Mouse (Mus musculus) heart, embryonic 16.5 days (tissue): ENCODE results near the gene Medag. TPM values are rescaled to one million over a fixed set of nuclear protein-coding genes. Genes with fewer than 3 reads are reported as not detected.

ENCODE experiments used
- ATAC-seq: fragments of 200-750 bp; cut with Nextera tagmentation; replicated peaks from 2 replicates; pipeline ENCODE4 v1.8.0; 2017; ENCODE audit warnings: moderate number of reproducible peaks; ENCODE audit not compliant: insufficient read depth, low FRiP score; ENCODE audit errors: extremely low read depth
- H3K27ac ChIP-seq: fragments of 300-500 bp; sonication (generic); 2 replicates; pipeline ENCODE4 v1.5.1; 2014; ENCODE audit warnings: mild to moderate bottlenecking, low read length, control low read depth, moderate library complexity
- H3K27me3 ChIP-seq: fragments of 300-500 bp; sonication (generic); 2 replicates; pipeline ENCODE4 v1.6.1; 2014; ENCODE audit warnings: low read length, mixed read lengths; ENCODE audit not compliant: control insufficient read depth, insufficient read depth
- H3K36me3 ChIP-seq: fragments of 300-500 bp; sonication (generic); 2 replicates; pipeline ENCODE4 v1.6.1; 2014; ENCODE audit not compliant: control insufficient read depth, insufficient read depth
- H3K4me1 ChIP-seq: fragments of 300-500 bp; sonication (generic); 2 replicates; pipeline ENCODE4 v1.6.1; 2014; ENCODE audit warnings: low read length, mixed read lengths; ENCODE audit not compliant: control insufficient read depth, insufficient read depth
- H3K4me2 ChIP-seq: fragments of 300-500 bp; sonication (generic); 2 replicates; pipeline ENCODE4 v1.6.1; 2014; ENCODE audit warnings: low read depth, mild to moderate bottlenecking, control low read depth, low read length
- H3K4me3 ChIP-seq: fragments of 300-500 bp; sonication (generic); 2 replicates; pipeline ENCODE4 v1.5.1; 2014; ENCODE audit warnings: mild to moderate bottlenecking, control low read depth, low read length
- H3K9ac ChIP-seq: fragments of 300-500 bp; sonication (generic); 2 replicates; pipeline ENCODE4 v1.6.1; 2014; ENCODE audit warnings: low read length, control low read depth
- H3K9me3 ChIP-seq: fragments of 300-500 bp; sonication (generic); replicated peaks from 2 replicates; pipeline ENCODE4 v1.6.1; 2016; ENCODE audit warnings: low read length; ENCODE audit not compliant: control insufficient read depth
- WGBS: fragments of 180-500 bp; shearing (Covaris S2); extraction: QIAGEN DNeasy Blood & Tissue Kit; methylation state at CpG from one replicate; pipeline ENCODE4 v1.1.7; 2014; 5-methylcytosine and 5-hydroxymethylcytosine counted together
- polyA plus RNA-seq: library from polyadenylated mRNA; unstranded; fragments of >200 nt; fragmentation: Nextera tagmentation; extraction: Ambion mirVana; gene quantifications from 2 replicates; pipeline ENCODE4 v1.2.1, GENCODE M21; 2015

Gene Medag
- polyA plus RNA-seq, 1 experiment from 2014 or later, result 2.2 TPM

DNA sequence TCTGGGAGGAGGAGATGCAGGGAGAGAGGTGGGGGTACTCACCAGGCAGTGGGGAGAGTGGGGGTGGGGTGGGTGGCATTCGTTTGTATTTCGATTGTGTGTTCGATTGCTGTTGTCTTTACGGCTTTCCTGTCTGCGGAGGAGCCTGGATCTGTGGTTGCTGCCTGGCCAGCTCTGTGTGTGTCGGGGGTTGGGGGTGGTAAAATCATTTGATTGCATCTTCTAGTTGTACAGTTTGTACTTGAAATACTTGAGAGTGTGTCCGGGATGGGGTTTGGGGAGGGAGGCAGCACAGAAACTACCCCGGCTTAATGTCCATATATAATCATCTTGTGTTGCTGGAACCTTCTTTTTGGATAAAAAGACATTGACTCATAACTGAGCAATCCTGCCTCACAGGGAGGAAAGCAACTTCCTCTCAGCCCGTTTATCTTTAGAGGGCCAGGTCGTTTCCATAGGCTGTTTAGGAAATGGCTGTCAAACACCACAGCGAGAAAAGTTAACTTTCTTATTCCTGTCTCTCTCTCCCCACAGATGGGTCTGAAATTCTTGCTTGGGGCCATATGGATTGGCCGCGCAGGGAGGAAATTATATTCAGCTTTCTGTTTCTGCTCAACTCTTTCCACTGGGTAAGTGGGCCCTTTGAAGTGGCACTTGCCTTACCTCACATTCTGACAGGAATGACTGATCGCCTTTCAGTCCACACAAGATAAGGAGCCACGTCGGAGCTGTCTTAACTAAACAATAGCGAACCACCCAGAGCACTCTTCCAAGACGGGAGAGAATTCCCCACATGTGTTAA, 19.8 kb upstream of the Medag start:
- Histone ChIP-seq H3K27ac (peak overlapping the region; percentile 59), H3K9ac (no peak overlapping the region), H3K4me3 (no peak overlapping the region), H3K27me3 (no peaks in the 10 kb centered on the region), H3K4me1 (peaks cover 10% of the 10 kb centered on the region; the same call in 1 of the 2 replicates), H3K9me3 (peaks cover 2% of the 10 kb centered on the region; the same call in 1 of the 2 replicates), H3K36me3 (no peaks in the 10 kb centered on the region), H3K4me2 (peak overlapping the region; percentile 4)
- ATAC-seq, result no peak; the same call in 1 of the 2 replicates
- WGBS, result 11% methylated on average over 18 of the region's 18 CpGs

DNA sequence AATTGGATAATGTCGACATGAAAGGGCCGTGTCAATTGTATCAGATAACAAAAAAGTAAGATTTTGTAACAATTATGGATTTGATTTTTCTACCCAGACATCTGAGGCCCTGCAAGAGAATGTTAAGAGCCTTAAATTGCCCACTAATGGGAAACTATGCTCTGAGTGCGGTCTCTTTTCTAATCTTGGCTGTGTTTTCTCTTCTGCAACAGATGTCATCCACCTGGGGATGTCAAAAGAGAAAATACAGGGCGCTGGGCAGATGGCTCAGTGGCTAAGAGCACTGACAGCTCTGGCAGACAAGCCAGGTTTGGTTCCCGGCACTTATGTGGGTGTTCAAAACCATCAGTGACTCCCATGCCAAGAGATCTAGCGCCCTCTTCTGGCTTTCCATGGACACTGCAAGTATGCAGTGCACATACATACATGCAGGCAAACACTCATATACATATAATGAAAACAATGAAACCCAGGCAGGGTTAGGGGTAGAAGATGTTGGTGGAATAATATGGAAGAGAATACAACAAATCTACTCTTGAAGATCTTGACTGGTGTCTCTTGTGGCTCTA, 19.0 kb upstream of the Medag start:
- WGBS, result 46% methylated on average over 6 of the region's 6 CpGs
- Histone ChIP-seq H3K9me3 (peaks cover 2% of the 10 kb centered on the region; the same call in 1 of the 2 replicates), H3K9ac (no peak overlapping the region), H3K4me3 (no peak overlapping the region), H3K27ac (peak overlapping the region; percentile 59), H3K4me1 (peaks cover 10% of the 10 kb centered on the region; the same call in 1 of the 2 replicates), H3K4me2 (no peak overlapping the region), H3K27me3 (no peaks in the 10 kb centered on the region), H3K36me3 (no peaks in the 10 kb centered on the region)
- ATAC-seq, result no peak

DNA sequence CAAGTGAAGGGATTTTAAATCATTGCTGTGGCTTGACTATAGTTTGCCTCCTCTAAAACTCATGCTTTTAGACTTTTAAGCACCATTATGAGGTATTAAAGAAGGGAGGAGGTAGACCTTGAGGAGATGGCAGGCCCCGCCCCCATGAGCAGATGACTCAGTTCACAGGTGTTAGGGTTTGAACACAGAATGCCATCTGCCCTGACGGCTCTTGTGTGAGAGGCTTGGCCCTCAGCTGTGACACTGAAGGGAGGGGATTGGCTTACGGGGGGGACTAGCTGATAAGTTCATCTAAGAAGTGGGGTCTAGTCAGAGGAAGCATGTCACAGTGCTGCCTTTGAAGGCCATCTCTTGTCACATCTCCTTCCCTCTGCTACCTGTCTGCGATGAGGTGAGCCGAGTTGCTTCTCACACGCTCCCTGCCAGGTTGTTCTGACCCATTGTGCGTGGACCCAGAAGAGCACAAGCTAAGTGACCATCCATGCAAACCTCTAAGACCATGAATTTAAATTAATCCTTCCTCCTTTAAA, 10.0 kb upstream of the Medag start:
- no peaks in the 10 kb centered on the region for H3K4me1 ChIP-seq
- H3K27me3 ChIP-seq, result no peaks in the 10 kb centered on the region
- WGBS, result 82% methylated on average over 7 of the region's 7 CpGs
- H3K27ac ChIP-seq, result no peak overlapping the region
- no peaks in the 10 kb centered on the region; the same call in 1 of the 2 replicates for H3K36me3 ChIP-seq
- ATAC-seq, result no peak
- peaks cover 10% of the 10 kb centered on the region for H3K9me3 ChIP-seq
- no peak overlapping the region for H3K4me2 ChIP-seq
- no peak overlapping the region for H3K9ac ChIP-seq
- no peak overlapping the region for H3K4me3 ChIP-seq

DNA sequence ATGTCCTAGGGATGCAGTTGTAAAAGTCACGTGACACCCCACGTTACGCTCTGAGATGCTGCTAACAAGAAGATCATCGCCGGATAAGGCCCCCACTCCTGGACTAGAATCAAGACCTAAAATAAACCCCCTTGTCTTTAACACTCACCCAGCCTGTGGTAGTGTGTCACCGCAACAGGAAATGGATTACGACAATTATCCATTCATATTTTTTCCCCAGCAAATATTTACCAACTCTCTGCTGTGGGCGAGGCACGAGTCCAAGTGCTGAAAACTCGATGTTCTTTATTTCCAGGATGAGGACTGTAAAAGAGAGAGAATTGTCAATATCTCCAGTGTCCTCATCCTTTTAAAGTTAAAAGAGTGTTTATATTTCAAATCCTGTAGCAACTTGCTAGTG, 9.5 kb upstream of the Medag start:
- no peak for ATAC-seq
- Histone ChIP-seq H3K27ac (no peak overlapping the region), H3K9me3 (peaks cover 10% of the 10 kb centered on the region), H3K4me1 (no peaks in the 10 kb centered on the region), H3K27me3 (no peaks in the 10 kb centered on the region), H3K4me3 (no peak overlapping the region), H3K4me2 (no peak overlapping the region), H3K9ac (no peak overlapping the region), H3K36me3 (no peaks in the 10 kb centered on the region; the same call in 1 of the 2 replicates)
- 75% methylated on average over 10 of the region's 10 CpGs for WGBS

GRCm38 (mm10) chr5:149403386-149403785, 8.2 kb upstream of the Medag start:
- no peaks in the 10 kb centered on the region for H3K27me3 ChIP-seq
- H3K4me2 ChIP-seq, result no peak overlapping the region
- 60% methylated on average over 5 of the region's 5 CpGs for WGBS
- no peak overlapping the region for H3K27ac ChIP-seq
- H3K36me3 ChIP-seq, result no peaks in the 10 kb centered on the region; the same call in 1 of the 2 replicates
- H3K4me1 ChIP-seq, result no peaks in the 10 kb centered on the region
- no peak overlapping the region for H3K9ac ChIP-seq
- ATAC-seq, result no peak
- peaks cover 12% of the 10 kb centered on the region for H3K9me3 ChIP-seq
- no peak overlapping the region for H3K4me3 ChIP-seq

- H3K4me2 ChIP-seq, result no peak overlapping the region
- no peaks in the 10 kb centered on the region for H3K4me1 ChIP-seq
- H3K27me3 ChIP-seq, result no peaks in the 10 kb centered on the region
- no peak overlapping the region for H3K4me3 ChIP-seq
- H3K36me3 ChIP-seq, result no peaks in the 10 kb centered on the region; the same call in 1 of the 2 replicates
- no peak overlapping the region for H3K27ac ChIP-seq
- 77% methylated on average over 5 of the region's 5 CpGs for WGBS
- peaks cover 12% of the 10 kb centered on the region for H3K9me3 ChIP-seq
- no peak for ATAC-seq
- no peak overlapping the region for H3K9ac ChIP-seq
Measured at GRCm38 (mm10) chr5:149404710-149405109, 6.8 kb upstream of the Medag start.

GRCm38 (mm10) chr5:149406791-149407276, 4.7 kb upstream of the Medag start:
- no peak overlapping the region for H3K4me2 ChIP-seq
- ATAC-seq, result no peak
- no peak overlapping the region for H3K27ac ChIP-seq
- peaks cover 6% of the 10 kb centered on the region for H3K4me1 ChIP-seq
- no peak overlapping the region for H3K9ac ChIP-seq
- peaks cover 5% of the 10 kb centered on the region; the same call in 1 of the 2 replicates for H3K27me3 ChIP-seq
- 85% methylated on average over 8 of the region's 8 CpGs for WGBS
- H3K36me3 ChIP-seq, result no peaks in the 10 kb centered on the region; the same call in 1 of the 2 replicates
- H3K9me3 ChIP-seq, result peaks cover 8% of the 10 kb centered on the region
- H3K4me3 ChIP-seq, result no peak overlapping the region

DNA sequence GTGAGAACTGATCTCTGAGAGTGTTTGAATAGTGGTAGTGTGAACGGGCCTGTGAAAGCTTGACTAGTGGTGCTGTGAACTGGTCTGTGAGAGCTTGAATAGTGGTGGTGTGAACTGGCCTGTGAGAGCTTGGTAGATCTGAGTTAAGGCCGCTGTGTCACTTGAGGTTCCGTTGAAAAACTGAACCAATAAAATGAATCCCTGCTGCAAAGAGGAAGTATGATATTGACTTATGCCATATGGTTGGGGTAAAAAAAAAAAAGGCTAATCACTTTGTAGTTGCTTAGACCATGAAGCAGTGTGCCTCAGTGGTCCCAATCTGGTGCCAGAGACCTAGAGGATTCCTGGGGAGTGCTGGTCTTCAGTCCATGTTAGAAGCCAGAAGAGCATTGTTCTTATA, 2.0 kb upstream of the Medag start:
- Histone ChIP-seq H3K27ac (no peak overlapping the region), H3K4me1 (peaks cover 9% of the 10 kb centered on the region), H3K36me3 (no peaks in the 10 kb centered on the region; the same call in 1 of the 2 replicates), H3K4me2 (no peak overlapping the region), H3K9me3 (peaks cover 5% of the 10 kb centered on the region), H3K9ac (no peak overlapping the region), H3K27me3 (peaks cover 9% of the 10 kb centered on the region; the same call in 1 of the 2 replicates), H3K4me3 (no peak overlapping the region)
- no peak for ATAC-seq
- whole genome bisulfite sequencing, result 87% methylated on average over 3 of the region's 3 CpGs

DNA sequence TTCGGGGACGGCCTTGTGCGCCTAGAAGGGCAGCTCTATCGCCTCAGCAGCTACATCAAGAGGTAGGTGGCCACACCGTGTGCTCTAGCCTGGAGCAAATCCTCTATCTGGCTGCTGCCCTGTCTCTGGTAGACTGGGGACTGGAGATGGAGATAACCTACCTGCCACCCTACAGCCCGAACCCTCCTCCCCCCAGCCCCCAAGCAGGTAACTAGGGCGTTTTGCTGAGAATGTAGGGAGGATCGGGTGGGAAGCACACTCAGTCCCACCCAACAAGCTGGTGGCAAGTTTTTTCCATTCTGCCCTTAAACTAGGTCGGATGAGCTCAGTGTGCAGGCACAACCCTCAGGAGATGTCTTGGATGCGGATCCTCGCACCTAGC, 636 bp downstream of the Medag start:
- Histone ChIP-seq H3K27me3 (peaks cover 9% of the 10 kb centered on the region; the same call in 1 of the 2 replicates), H3K4me1 (peaks cover 9% of the 10 kb centered on the region), H3K9me3 (peaks cover 2% of the 10 kb centered on the region; the same call in 1 of the 2 replicates), H3K4me3 (peak overlapping the region; percentile 44), H3K36me3 (no peaks in the 10 kb centered on the region), H3K27ac (no peak overlapping the region), H3K4me2 (peak overlapping the region; percentile 65), H3K9ac (peak overlapping the region; percentile 34)
- no peak for ATAC-seq
- WGBS, result 35% methylated on average over 11 of the region's 11 CpGs
